Mouse (Mus musculus) naive thymus-derived CD4-positive, alpha-beta T cell, adult 2 months (primary cell): ENCODE measurements around the gene Ceacam3.
A peak's percentile ranks its signal among the peaks of the same experiment; 100 is the strongest.
"Not testable (repeated sequence)": the region's sequence is repeated elsewhere in the genome, so short reads cannot be mapped to it uniquely, and the experiment has no call there.

ENCODE experiments used
- DNase-seq: peaks from one replicate; pipeline ENCODE4 v3.0.0-alpha.2; 2011; ENCODE audit warnings: low read depth

Ceacam3 gene

DNA sequence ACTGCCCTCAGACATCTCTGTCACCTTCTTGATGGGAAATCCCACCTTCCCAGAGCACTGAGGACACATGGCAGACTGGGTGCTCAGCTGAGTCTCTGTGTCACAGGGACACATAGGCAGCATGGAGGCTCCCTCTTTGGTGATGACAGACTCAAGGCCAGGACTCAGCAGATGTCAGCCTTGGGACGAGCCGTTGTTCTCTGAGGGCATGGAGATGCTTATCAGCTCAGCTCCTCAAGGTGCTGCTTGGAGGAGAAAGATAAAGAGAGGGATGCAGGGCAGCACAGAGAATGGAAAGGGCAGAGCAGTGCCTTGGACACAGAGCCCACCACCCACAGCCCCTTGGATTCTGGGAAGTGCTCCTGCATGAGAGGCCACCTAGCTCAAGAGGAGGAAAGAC lies at the start of gene Ceacam3:
TSS of gene Ceacam3 (plus strand) at position 352 of the 400 bp plus-strand sequence.
- no peak for DNase-seq

DNA sequence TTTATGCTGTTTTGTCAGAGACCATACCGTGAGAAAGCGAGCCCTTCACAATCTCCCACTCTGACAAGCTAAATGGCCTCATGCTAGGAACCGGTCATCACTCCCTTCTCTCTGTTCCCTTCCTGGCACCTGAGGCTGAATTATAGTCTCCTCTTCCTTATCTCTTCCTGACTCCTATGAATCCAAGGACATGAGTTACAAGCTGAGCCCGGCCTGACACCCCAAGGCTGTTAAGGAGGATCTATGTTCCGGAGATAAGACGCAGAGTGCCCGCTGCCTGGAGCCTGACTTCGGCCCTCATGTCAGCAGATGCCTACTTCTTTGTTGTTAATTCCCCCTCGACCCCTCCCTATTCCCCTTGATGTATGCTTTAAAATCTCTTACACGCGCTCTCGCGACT lies 48.5 kb upstream of the Ceacam3 start:
- DNase-seq, result not testable (repeated sequence)

DNA sequence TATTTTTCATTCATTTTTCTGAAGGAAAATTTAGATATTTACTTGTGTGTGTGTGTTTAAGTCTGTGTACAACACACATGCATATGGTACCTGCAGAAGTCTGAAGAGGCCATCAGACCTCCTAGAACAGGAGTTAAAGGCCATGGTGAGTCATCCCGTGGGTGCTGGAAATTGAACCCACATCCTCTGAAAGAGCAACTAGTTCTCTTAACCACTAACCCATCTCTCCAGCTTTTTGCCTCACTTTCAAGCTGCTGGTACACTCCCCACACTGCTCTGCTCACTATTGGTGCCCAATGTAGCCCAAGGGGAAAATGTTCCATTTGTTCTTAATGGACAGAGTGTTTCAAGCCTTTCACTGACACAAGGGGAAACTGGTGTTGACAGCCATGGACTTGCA lies 14.8 kb upstream of the Ceacam3 start:
- DNase-seq, result no peak

DNA sequence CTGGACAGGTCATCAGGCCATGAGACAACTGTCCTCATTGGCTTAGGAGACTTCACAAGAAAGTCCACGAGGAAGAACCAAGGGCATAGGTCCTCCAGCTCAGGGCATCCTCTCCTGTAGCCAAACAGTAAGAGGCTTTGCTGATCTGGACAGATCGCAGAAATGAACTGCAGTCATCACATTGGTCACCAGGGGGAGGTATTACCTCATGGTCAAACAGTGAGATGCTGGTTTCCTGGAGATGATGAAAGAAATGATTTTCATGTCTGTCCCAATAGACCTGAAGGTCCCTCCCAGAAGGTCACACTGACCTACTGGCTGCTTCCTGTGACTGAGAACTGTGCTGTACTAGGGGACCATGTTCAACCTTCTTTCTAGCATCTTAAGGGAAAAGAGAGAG lies 5.6 kb downstream of the Ceacam3 start:
- DNase-seq, result peak; percentile 45

DNA sequence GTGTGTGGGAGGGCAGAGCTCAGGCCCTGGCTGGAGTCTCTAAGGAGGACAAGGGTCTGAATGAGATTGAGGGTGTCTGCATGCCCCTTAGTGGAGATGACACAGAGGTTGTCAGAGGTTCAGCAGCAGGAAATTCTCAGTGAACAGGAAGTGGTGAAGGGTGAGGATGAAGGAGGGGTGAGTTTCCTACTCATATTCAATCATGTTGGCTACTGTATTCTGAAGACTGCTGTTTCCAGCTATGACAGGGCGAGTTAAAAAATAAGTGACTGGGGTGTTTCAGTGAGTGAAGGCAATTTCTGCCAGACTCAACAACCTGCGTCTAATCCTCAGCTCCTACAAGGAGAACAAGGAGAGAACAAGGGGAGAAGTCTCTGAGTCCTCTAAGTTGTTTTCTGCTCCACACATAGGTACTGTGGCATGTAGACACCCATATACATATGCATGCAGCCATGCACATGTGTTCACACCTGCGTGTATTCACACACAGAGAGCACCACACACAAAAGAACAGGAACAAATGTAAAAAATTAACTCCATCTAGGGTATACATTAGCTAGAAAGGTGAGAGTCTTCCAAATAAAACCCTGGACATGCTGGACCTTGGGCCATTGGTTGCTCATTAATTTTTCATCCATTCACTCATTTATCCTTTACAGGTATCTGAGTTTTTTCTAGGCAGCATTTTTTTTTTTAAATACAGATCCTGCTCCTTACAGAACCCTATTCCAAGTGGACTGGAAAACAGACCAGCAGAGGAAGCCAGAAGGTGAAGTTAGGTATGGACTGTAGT lies 7.0 kb downstream of the Ceacam3 start:
- no peak for DNase-seq

DNA sequence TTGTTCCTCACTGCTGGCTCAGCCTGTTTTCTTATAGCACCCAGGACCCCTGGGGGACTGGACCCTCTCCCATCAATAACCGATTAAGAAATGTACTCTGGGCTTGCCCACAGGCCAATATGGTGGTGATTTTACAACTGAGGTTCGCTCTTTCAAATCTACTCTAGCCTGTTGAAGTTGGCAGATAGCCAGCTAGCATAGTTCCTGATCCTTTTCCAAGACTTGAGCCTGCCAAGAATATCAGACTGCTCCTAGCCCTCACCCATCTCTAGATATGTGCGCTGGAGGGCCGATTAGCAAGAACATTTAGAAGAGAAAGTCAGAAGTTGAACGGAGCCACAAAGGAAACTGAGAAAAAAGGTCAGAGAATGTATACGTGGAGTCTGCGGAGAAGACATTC lies 8.9 kb downstream of the Ceacam3 start:
- no peak for DNase-seq

DNA sequence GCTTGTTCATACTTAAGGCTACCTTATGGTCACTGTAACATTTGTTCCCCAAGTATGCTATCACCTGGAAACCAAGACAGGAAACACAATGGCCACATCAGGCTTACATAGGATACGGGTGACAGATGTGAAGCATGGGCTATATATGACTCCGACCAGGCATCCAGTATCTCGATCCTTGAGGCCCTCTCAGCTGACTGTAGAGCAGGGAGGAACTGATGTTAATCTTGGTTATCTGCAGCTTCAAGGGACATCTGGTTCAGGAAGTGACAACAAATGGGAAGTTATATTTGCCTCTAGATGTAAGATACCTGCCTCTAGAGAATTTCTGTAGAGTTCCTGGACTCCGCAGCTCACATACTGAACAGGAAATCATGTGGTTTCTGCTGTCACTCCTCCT lies 21.7 kb downstream of the Ceacam3 start:
- no peak for DNase-seq

DNA sequence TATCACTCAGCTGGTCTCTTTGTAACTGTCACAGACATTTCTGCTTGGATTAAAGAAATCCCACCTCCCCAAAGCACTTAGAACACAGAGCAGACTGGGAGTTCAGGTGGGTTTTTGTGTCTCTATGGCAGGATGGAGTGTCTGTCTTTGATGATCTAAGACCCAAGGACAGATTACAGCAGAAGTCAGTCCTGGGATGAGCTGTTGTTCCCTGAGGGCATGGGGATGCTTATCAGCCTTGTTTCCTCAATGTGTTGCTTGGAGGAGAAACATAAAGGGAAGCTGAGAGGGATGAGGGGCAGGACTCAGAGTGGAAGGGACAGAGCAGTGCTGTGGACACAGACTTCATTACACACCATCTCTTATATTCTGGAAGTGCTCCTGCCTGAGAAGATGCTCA lies 53.1 kb downstream of the Ceacam3 start, which contains the start of gene Psg29:
TSS of gene Psg29 (plus strand) at position 301 of the 400 bp plus-strand sequence.
- no peak for DNase-seq

DNA sequence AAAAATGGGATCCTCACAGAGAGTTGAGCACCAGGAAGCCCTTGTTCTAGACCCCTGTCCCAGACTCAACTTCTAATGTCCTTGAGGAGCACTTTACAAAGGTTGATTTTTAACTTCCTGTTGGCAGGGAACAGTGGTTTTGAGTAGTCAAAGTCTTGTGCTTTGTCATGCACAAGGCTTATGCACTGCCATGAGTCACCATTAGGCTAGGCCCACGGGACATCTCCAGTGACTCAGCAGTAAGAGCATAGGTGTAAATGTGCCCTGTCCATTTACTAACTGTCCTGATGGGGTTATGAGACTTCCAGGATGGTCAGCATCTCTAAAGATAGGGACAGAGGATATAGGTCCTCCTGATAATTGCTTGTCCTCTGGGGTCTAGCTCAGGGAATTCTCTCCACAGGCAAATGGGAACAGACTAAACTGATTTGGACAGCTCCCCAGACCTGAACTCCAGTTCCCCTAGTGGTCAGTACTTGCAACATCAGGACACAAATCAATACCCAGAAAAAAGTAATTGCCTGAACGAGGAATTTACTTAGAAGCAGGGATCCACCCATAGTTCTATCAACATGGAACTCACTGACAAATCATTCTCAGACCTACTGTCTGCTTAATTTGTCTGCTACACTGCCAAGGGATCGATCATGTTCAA lies 55.6 kb downstream of the Ceacam3 start:
- no peak for DNase-seq
